Mouse (Mus musculus): ENCODE measurements at regions not wholly inside any gene's neighbourhood (a gene's known extent, or its start where the extent isn't known, plus 50 kb on each side); places are given as distances from the start of the nearest gene placed in this dataset.
A peak's percentile ranks its signal among the peaks of the same experiment; 100 is the strongest.

GRCm38 (mm10) chr12:109662179-109662578, 62.0 kb upstream of the Rtl1 start:
- no peak for DNase-seq

GRCm38 (mm10) chr12:109674766-109675165, 74.6 kb upstream of the Rtl1 start:
- DNase-seq = no peak

- no peak for DNase-seq
Measured at GRCm38 (mm10) chr12:109694046-109694445, 93.9 kb upstream of the Rtl1 start.

GRCm38 (mm10) chr12:109694801-109695430, 94.8 kb upstream of the Rtl1 start:
- DNase-seq = peak in 1 of 2 experiments; percentile 8

GRCm38 (mm10) chr12:109706820-109707219, 106.7 kb upstream of the Rtl1 start:
- DNase-seq = no peak

- DNase-seq = no peak
Measured at GRCm38 (mm10) chr12:109709661-109710060, 109.5 kb upstream of the Rtl1 start.

- no peak for DNase-seq
Measured at GRCm38 (mm10) chr12:109711392-109711791, 111.3 kb upstream of the Rtl1 start.

GRCm38 (mm10) chr12:109711946-109712345, 111.8 kb upstream of the Rtl1 start:
- DNase-seq = no peak

GRCm38 (mm10) chr12:109712386-109712785, 112.3 kb upstream of the Rtl1 start:
- no peak for DNase-seq

GRCm38 (mm10) chr12:109713041-109713440, 112.9 kb upstream of the Rtl1 start:
- no peak for DNase-seq

- DNase-seq = no peak
Measured at GRCm38 (mm10) chr12:109714061-109714460, 113.9 kb upstream of the Rtl1 start.

- DNase-seq = no peak
Measured at GRCm38 (mm10) chr12:109716991-109717390, 116.9 kb upstream of the Rtl1 start.

- DNase-seq = no peak
Measured at GRCm38 (mm10) chr12:109718036-109718435, 117.9 kb upstream of the Rtl1 start.

- DNase-seq = no peak
Measured at GRCm38 (mm10) chr12:109738201-109738600, 138.1 kb upstream of the Rtl1 start.

GRCm38 (mm10) chr12:109738911-109739310, 138.8 kb upstream of the Rtl1 start:
- DNase-seq = no peak

- no peak for DNase-seq
Measured at GRCm38 (mm10) chr12:109742486-109742885, 142.4 kb upstream of the Rtl1 start.

- no peak for DNase-seq
Measured at GRCm38 (mm10) chr12:109743036-109743650, 143.0 kb upstream of the Rtl1 start.

- no peak for DNase-seq
Measured at GRCm38 (mm10) chr12:109744186-109744585, 144.1 kb upstream of the Rtl1 start.

GRCm38 (mm10) chr12:109745731-109746484, 145.8 kb upstream of the Rtl1 start:
- no peak for DNase-seq

GRCm38 (mm10) chr12:109747201-109747600, 147.1 kb upstream of the Rtl1 start:
- no peak for DNase-seq

GRCm38 (mm10) chr12:109747776-109748175, 147.6 kb upstream of the Rtl1 start:
- DNase-seq = no peak

GRCm38 (mm10) chr12:109748326-109749059, 148.4 kb upstream of the Rtl1 start:
- no peak for DNase-seq

GRCm38 (mm10) chr12:109749256-109749655, 149.1 kb upstream of the Rtl1 start:
- DNase-seq = no peak

All from heart, adult 18-20 months (tissue).